Mouse (Mus musculus) urinary bladder, adult 2 months (tissue): ENCODE results near the gene Rpl9. TPM values are rescaled to one million over a fixed set of nuclear protein-coding genes. Genes with fewer than 3 reads are reported as not detected.

ENCODE experiments used
- DNase-seq: peaks from one replicate; pipeline ENCODE4 v3.0.0; 2022; ENCODE audit warnings: low spot score
- polyA plus RNA-seq: library from polyadenylated mRNA; depleted of rRNA; stranded (reverse); fragments of >200 nt; gene quantifications from 2 replicates; pipeline ENCODE4 v1.2.3, GENCODE M21; 2012; rRNA removed

Rpl9 gene
- polyA plus RNA-seq, 1 experiment: 1,614 TPM

- no peak for DNase-seq
Measured at GRCm38 (mm10) chr5:65374746-65375145, 16.5 kb downstream of the Rpl9 start.

- DNase-seq: no peak
Measured at GRCm38 (mm10) chr5:65371551-65371950, 19.7 kb downstream of the Rpl9 start.

- no peak for DNase-seq
Measured at GRCm38 (mm10) chr5:65367837-65368236, 23.4 kb downstream of the Rpl9 start.

- no peak for DNase-seq
Measured at GRCm38 (mm10) chr5:65357771-65358170, 33.5 kb downstream of the Rpl9 start.

GRCm38 (mm10) chr5:65356851-65357250, 34.4 kb downstream of the Rpl9 start:
- no peak for DNase-seq

GRCm38 (mm10) chr5:65354985-65355384, 36.3 kb downstream of the Rpl9 start:
- DNase-seq: no peak

GRCm38 (mm10) chr5:65354097-65354496, 37.1 kb downstream of the Rpl9 start:
- DNase-seq: no peak

- DNase-seq: no peak
Measured at GRCm38 (mm10) chr5:65350508-65350907, 40.7 kb downstream of the Rpl9 start.

- no peak for DNase-seq
Measured at GRCm38 (mm10) chr5:65348168-65348567, 43.1 kb downstream of the Rpl9 start, which contains the start of gene Klb. Gene Klb, plus strand, starts transcription at chr5:65348314.

- DNase-seq: no peak
Measured at GRCm38 (mm10) chr5:65340167-65340566, 51.1 kb downstream of the Rpl9 start.

- DNase-seq: no peak
Measured at GRCm38 (mm10) chr5:65338394-65338793, 52.9 kb downstream of the Rpl9 start.

Other genes starting within 250 kb of the Rpl9 start
- 9.9 and 10.3 TPM in 2 replicates for gene Wdr19, start 191.7 kb downstream of the Rpl9 start, polyA plus RNA-seq
- gene Rfc1, start 55.8 kb downstream of the Rpl9 start, polyA plus RNA-seq: 21.7 and 24.1 TPM in 2 replicates
- gene Klb, start 43.1 kb downstream of the Rpl9 start, polyA plus RNA-seq: 0.25 and 0.40 TPM in 2 replicates
- 38.6 and 41.1 TPM in 2 replicates for gene Lias, start 53 bp upstream of the Rpl9 start, polyA plus RNA-seq
- 232 and 283 TPM in 2 replicates for gene Ugdh, start 44.5 kb upstream of the Rpl9 start, polyA plus RNA-seq
- gene Gm43552, start 101.4 kb upstream of the Rpl9 start, polyA plus RNA-seq: 0.34 TPM in 1 of 2 replicates, not detected in the other
- 259 and 310 TPM in 2 replicates for gene Smim14, start 145.7 kb upstream of the Rpl9 start, polyA plus RNA-seq
- gene Ube2k, start 145.8 kb upstream of the Rpl9 start, polyA plus RNA-seq: 72.3 and 74.4 TPM in 2 replicates